Mouse (Mus musculus): ENCODE data around the gene Polr2m. TPM values are rescaled to one million over a fixed set of nuclear protein-coding genes. Genes with fewer than 3 reads are reported as not detected.
"Not testable (repeated sequence)": the region's sequence is repeated elsewhere in the genome, so short reads cannot be mapped to it uniquely, and the experiment has no call there.

Polr2m gene
- total RNA-seq (2021): 100 to 1,000 TPM; 190 to 225 TPM

DNA sequence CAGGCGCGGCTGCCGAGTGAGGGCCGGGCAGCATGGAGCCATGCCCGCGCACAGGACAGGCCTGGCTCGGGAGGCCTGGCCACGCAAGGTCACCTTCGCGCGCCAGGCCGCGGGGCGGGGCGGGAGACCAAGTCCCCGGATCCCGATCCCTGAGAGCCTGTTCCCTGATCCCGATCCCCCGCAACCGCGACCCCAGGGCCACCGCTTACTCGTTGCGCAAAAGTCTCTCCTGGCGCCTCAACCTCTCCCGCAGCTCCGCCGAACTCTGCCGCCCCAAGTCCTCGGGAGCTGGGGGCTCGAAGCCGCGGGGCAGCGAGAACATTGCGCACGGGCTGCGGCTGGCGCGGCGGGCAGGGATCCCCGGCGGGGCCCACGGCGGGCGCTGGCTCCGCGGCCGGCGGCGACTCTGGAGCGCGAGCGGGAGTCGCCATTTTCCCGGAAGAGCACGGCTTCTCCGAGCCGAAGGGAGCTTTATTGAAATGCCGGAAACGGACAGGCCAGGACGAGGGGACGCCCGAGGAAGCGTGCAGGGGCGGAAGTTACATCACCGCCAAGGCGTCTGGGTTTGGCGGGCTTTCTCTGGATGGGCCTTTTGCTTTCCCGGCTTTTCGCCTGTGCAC lies at the start of gene Polr2m:
Gene Polr2m, minus strand, starts transcription at position 461 of the 620 bp plus-strand sequence.
- DNase-seq (ENCODE audit: low spot score in 2 of 2): peak; percentile 91 to 92
- intact Hi-C loops (cut with DNase I): no loop called here

- peak; percentile 17 to 24 for DNase-seq (ENCODE audit: low spot score in 2 of 2)
- intact Hi-C loops (cut with DNase I): no loop called here
Observed at GRCm38 (mm10) chr9:71535036-71535435, 49.3 kb upstream of the Polr2m start.

GRCm38 (mm10) chr9:71529960-71530359 lies 44.2 kb upstream of the Polr2m start:
- intact Hi-C loops (cut with DNase I): no loop called here
- no peak for DNase-seq (ENCODE audit: low spot score in 2 of 2)

DNA sequence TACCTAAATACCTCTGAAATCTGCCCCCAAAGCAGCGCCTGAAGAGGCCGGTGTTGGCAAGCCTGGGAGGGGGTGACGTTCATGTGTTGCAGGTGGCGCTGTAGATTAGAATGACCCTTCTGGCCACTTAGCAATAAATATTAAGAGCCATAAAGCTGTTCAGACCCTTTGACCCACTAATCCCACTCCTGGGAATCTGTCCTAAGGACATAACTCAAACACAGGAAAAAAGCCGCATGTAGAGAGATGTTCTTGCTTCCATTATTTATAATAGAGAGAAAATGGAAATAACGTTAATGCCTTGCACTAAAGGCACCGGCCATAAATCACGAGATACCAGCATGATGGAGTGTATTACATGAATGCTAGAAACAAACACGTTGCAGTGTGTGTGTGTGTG lies 41.7 kb upstream of the Polr2m start:
- intact Hi-C loops (cut with DNase I): no loop called here
- DNase-seq (ENCODE audit: low spot score in 2 of 2): no peak

DNA sequence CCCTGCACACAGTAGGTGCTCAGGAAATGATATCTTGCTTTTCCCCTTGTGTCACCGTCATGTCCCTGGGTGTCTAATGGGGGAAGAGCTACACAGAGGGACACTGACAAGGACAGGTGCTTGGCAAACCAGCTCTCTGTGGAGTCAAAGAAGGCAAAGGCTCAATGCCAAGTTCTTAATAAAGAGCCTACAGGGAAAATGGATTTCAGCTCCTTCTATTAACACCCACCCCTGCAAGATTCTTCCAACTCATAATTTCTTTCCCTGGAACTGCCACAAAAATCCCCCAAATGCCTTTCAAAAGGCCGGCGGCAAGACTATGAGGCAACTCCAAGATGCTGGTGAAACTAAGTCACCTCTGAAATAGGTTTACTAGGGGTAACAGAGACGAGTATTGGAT lies 38.2 kb upstream of the Polr2m start:
- DNase-seq (ENCODE audit: low spot score in 2 of 2): no peak
- intact Hi-C loops (cut with DNase I): no loop called here

GRCm38 (mm10) chr9:71519836-71520235 lies 34.1 kb upstream of the Polr2m start:
- intact Hi-C loops (cut with DNase I): no loop called here
- no peak for DNase-seq (ENCODE audit: low spot score in 2 of 2)

DNA sequence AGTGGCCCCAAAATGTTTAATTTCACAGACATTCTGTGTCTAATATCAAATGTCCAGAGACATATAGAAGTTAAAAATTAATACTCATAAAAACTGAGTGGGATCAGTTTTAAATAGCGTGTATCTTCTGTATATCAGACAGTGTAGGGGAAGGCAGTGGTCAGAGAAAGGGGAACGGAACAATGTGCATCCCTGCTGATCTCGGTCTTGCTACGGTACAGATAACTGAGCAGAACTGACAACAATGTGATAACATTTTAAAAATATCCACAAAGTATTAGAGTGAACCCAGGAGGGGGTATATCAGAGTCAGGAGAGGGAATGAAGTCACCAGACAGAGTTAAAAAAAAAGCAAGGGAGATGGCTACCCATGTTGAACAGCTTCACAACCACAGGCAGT lies 31.8 kb upstream of the Polr2m start:
- intact Hi-C loops (cut with DNase I): no loop called here
- no peak for DNase-seq (ENCODE audit: low spot score in 2 of 2)

DNA sequence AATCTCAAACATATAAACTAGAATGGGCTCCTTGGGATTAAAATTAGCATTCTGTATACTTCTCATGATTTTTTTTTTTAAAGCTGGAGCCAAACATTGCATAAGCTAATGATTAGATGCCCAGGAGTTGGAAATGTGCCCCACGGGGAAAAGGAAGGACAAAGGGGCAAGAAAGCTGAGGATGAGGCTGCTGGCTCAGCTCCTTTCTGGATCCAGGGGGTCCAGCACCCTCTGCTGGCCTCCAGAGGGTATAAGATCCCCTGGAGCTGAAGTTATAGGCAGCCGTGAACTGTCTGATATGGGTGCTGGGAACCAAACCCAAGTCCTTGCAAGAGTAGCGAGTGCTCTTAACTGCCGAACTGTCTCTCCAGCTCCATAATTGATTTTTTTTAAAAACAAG lies 30.1 kb upstream of the Polr2m start:
- DNase-seq (ENCODE audit: low spot score in 2 of 2): no peak
- intact Hi-C loops (cut with DNase I): no loop called here

- no peak for DNase-seq (ENCODE audit: low spot score in 2 of 2)
- intact Hi-C loops (cut with DNase I): no loop called here
Observed at GRCm38 (mm10) chr9:71513566-71513965, 27.8 kb upstream of the Polr2m start.

- intact Hi-C loops (cut with DNase I): no loop called here
Observed at GRCm38 (mm10) chr9:71512899-71513298, 27.2 kb upstream of the Polr2m start.

GRCm38 (mm10) chr9:71498391-71499182 lies 12.9 kb upstream of the Polr2m start:
- intact Hi-C loops (cut with DNase I): no loop called here
- DNase-seq (ENCODE audit: low spot score in 2 of 2): peak in 1 of 2 experiments; percentile 9

More at GRCm38 (mm10) chr9:71512899-71513298, 27.2 kb upstream of the Polr2m start:
- DNase-seq (ENCODE audit: low spot score in 2 of 2): no peak

DNA sequence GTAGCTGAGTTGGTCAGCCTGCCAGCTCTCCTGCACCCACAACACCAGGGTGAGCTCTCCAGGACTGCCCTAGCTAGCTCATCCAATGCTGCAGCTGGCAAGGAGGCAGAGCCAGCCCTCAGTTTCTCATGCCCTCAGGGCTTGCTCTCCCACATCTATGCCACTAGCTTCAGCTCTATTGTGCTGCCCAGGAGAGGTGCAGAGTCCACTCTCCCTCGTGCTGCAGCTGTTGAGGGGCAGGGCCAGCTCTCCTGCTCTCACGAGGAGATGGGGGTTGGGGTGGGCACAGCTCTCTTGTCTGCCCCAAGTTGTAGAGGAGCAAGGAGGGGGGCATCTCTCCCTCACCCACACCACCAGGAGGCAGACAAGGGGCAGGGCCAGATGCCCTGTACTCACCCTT lies 10.9 kb upstream of the Polr2m start:
- intact Hi-C loops (cut with DNase I): no loop called here

DNA sequence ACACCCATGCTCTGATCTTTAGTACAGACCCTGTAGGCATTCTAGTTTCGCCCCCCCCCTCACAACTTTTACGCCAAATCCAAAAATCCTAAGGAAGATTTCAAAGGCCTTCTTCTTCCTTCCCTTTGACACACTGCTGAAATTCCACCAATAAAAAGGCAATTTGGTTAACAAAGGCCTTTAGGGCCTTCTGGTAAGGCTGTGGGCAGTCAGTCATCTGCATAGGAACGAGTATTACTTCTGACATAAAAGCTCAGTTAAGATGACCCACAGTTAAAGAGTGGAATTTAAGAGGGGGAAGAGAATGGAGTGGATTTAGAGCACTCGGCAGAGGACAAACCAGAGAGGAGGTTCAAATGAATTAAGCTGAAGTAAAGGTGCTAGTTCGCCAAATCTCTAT lies 8.0 kb upstream of the Polr2m start:
- intact Hi-C loops (cut with DNase I): no loop called here
- DNase-seq (ENCODE audit: low spot score in 2 of 2): no peak

More for the DNA sequence above, 10.9 kb upstream of the Polr2m start:
- DNase-seq (ENCODE audit: low spot score in 2 of 2): no peak

- intact Hi-C loops (cut with DNase I): no loop called here
- DNase-seq (ENCODE audit: low spot score in 2 of 2): no peak
Observed at GRCm38 (mm10) chr9:71492296-71493025, 6.7 kb upstream of the Polr2m start.

DNA sequence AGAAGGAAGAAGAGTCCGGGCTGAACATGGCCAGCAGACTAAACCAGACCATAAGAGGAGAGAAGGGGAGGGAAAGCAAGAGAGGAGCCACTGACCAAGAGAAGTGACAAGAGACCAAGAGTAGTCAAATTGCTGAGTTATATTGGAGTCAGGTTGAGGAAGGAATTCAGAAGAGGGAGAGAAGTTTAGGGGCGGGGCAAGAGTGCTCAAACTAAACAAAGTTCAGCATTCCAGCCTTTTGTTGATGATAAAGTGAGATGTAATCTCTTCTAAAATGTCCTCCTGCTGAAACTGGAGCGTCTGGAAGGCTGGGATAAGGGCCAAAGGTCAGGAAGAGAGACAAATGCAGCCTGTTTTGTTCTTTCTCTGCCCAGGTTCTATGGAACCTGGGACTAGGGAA lies 4.3 kb upstream of the Polr2m start:
- DNase-seq (ENCODE audit: low spot score in 2 of 2): no peak
- intact Hi-C loops (cut with DNase I): no loop called here

DNA sequence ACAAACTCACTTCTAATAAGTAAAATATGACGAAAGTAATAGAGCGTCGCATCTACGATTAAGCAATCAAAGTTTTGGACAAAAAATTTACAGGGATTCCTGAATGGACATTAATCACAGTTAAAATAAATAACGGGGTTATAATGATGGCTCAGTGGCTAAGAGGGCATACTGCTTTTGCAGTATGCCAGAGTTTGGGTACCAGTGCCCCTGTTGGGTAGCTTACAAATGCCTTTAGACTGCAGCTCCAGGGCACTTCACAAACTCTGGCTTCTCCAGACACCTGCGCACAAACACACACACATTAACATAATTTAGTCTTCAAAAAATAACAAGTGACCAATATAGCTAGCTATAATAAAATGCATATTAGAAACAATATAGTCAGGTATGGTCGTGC lies 392 bp upstream of the Polr2m start:
- intact Hi-C loops (cut with DNase I): no loop called here
- no peak for DNase-seq (ENCODE audit: low spot score in 2 of 2)

DNA sequence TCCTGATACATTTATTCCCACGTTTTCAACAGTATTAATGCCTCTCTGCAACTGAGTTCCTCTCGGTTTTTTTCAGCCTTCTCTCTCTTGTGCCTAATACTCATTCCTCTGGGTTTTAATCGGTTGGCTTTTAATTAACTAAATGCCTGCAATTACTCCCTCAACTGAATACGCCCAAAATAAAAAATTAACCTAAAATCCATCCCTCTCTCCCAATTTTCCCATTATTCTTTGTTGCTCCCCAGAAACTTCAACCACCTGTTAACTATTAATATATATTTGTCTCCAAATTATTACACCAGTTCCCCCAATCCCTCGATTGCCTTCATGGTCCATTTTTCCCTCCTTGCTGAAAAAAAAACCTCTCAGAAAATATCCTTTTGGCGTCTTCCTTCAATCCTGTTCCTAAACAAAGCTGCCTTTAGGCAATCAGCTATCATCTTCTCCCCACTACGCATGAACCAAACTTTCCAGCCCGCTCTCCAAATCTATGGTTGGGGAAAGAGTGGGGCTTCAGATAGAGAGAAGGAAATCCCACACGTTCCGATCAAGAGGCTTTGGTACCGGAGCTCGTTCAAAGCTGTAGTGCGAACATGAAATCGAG lies 762 bp downstream of the Polr2m start:
- DNase-seq (ENCODE audit: low spot score in 2 of 2): no peak
- intact Hi-C loops (cut with DNase I): no loop called here

DNA sequence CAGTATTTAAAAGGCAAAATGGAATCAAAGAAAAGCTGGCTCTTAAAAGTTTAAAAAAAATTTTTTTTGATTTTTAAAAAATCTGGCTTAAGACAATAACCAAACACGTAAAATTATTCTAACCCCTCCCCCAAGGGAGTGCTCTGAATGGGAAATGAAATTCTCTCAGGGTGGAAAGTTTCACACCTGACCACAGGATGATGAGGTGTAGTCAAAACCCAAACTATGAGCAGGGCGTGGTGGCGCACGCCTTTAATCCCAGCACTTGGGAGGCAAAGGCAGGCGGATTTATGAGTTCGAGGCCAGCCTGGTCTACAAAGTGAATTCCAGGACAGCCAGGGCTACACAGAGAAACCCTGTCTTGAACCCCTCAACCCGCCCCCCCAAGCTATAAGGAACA lies 1.9 kb downstream of the Polr2m start:
- intact Hi-C loops (cut with DNase I); DNase-seq (ENCODE audit: low spot score in 2 of 2): not testable (repeated sequence)

- intact Hi-C loops (cut with DNase I): no loop called here
- DNase-seq (ENCODE audit: low spot score in 2 of 2): no peak
Observed at GRCm38 (mm10) chr9:71480305-71480704, 5.4 kb downstream of the Polr2m start.

- DNase-seq (ENCODE audit: low spot score in 2 of 2): no peak
- intact Hi-C loops (cut with DNase I): no loop called here
Observed at GRCm38 (mm10) chr9:71479413-71479812, 6.3 kb downstream of the Polr2m start.

Measured in left cerebral cortex, postnatal 36 days (tissue).